Comparison of ENCODE assay signal across 9 mouse cellular contexts in the genomic region with DNA sequence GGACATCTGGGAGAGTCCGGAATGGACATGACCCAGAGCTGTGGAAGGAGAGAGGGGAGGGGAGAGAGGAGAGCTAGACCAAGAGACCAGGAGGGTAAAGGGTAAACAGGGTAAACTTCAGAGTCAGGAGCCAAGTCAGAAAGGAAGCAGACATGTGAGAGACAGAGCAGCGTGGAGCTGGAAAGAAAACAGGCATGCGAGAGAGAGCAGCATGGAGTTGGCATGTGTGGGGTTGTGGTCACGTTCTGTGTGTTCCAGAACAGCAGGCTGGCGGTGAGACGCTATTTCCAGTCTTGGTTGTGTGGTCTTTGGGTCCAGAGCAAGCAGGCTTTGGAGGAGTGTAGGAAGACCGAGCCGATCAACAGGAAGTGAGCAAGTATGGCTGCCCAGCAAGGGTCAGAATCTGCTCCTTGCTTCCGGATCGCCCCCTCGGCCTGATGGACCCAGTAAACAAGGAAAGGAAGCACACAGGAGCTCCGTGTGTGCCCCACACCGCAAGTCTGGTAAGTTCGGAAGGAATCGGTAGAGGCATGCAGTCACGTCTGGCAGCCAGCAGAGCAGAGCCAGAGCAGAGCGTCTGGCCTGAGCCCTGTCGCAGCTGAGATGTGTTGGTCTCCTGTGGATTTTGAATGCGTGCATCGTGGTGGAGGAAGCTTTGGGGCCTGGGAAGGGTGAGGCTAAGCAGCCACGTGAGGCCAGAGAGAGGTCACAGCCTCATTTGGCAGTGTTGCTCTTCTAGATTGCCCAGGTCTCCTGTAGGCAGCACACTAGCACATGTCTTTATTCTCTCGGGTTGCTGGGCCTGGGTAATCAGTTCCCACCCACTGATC. TPM values are rescaled to one million over a fixed set of nuclear protein-coding genes. Genes with fewer than 3 reads are reported as not detected.
A peak's percentile ranks its signal among the peaks of the same experiment; 100 is the strongest.
DNase-seq lines count a peak whose midpoint lies in the region; ATAC-seq and TF ChIP-seq lines count a peak whose summit lies in the region.
"Had no signal": no experiment of that assay in that cellular context is flagged by ENCODE, and none has a peak within 500 bp of the region (broad histone marks: within the 10 kb centered on the region; RNA-seq: fewer than 3 reads in every experiment).

No protein-coding gene starts in this region.

- DNase-seq in heart, adult 18-20 months, result peak; percentile 55 to 64
- DNase-seq in heart, adult 9 months (ENCODE audit: low spot score in 2 of 2), result no peak
- DNase-seq in heart, postnatal 0 days (ENCODE audit: low spot score), result peak; percentile 38
- DNase-seq in urinary bladder, postnatal 14 days (ENCODE audit: low spot score), result no peak
- DNase-seq in embryo, embryonic 10 days (ENCODE audit: low spot score), result no peak
- no peak for DNase-seq in left cerebral cortex, adult 18-20 months (ENCODE audit: low spot score in 2 of 2)

- ATAC-seq in heart, postnatal 0 days (ENCODE audit: insufficient read depth, low read depth), result no peak
- no peak for ATAC-seq in limb, embryonic 15.5 days (ENCODE audit: insufficient number of reproducible peaks, low FRiP score, low TSS enrichment, low read depth)

- no peak for TF ChIP-seq POLR2A in bone marrow, adult 2 months (IDR thresholded peaks at IDR 0.05; ENCODE audit: borderline replicate concordance, control insufficient read depth, low read depth, low read length)

- 68% methylated on average over 22 of the region's 22 CpGs for WGBS in bone marrow, adult 2 months
- 31% methylated on average over 22 of the region's 22 CpGs for WGBS in heart, postnatal 0 days
- 52% methylated on average over 22 of the region's 22 CpGs for WGBS in limb, embryonic 15.5 days

- H3K9me3 ChIP-seq in heart, postnatal 0 days (replicated peaks; ENCODE audit: control insufficient read depth, low read length), result no peaks in the 10 kb centered on the region
- no peaks in the 10 kb centered on the region for H3K9me3 ChIP-seq in limb, embryonic 15.5 days
- H3K9me3 ChIP-seq: forebrain, embryonic 12.5 days had no signal

- H3K27me3 ChIP-seq in heart, postnatal 0 days (ENCODE audit: control insufficient read depth, insufficient read depth, low read length), result no peaks in the 10 kb centered on the region
- no peaks in the 10 kb centered on the region for H3K27me3 ChIP-seq in limb, embryonic 15.5 days
- H3K27me3 ChIP-seq: forebrain, embryonic 12.5 days had no signal

- no peaks in the 10 kb centered on the region for H3K36me3 ChIP-seq in heart, postnatal 0 days (replicated peaks; ENCODE audit: control insufficient read depth, insufficient read depth, low read length)
- no peaks in the 10 kb centered on the region for H3K36me3 ChIP-seq in limb, embryonic 15.5 days
- H3K36me3 ChIP-seq: forebrain, embryonic 12.5 days had no signal

- TF ChIP-seq CTCF in bone marrow, adult 2 months (IDR thresholded peaks at IDR 0.05; ENCODE audit: control insufficient read depth, insufficient read depth, low read length), result no peak
- TF ChIP-seq CTCF in heart, postnatal 0 days (IDR thresholded peaks at IDR 0.05; ENCODE audit: low read depth), result no peak

- peak overlapping the region; percentile 11; the same call in 1 of the 2 replicates for H3K27ac ChIP-seq in bone marrow, adult 2 months (ENCODE audit: control insufficient read depth, insufficient read depth, low read depth, low read length, poor library complexity)
- peak overlapping the region; percentile 79 for H3K27ac ChIP-seq in heart, postnatal 0 days (ENCODE audit: low read depth)
- H3K27ac ChIP-seq in limb, embryonic 15.5 days, result peak overlapping the region; percentile 44; the same call in 1 of the 2 replicates
- H3K27ac ChIP-seq: forebrain, embryonic 12.5 days had no signal

- H3K4me2 ChIP-seq in heart, postnatal 0 days (ENCODE audit: low read depth, low read length), result peak overlapping the region; percentile 32
- no peak overlapping the region for H3K4me2 ChIP-seq in limb, embryonic 15.5 days
- H3K4me2 ChIP-seq: forebrain, embryonic 12.5 days had no signal

- H3K9ac ChIP-seq in heart, postnatal 0 days (replicated peaks; ENCODE audit: low read depth, low read length), result no peak overlapping the region; the same call in 1 of the 2 replicates
- H3K9ac ChIP-seq in limb, embryonic 15.5 days, result no peak overlapping the region
- H3K9ac ChIP-seq: forebrain, embryonic 12.5 days had no signal

- no peak overlapping the region for H3K4me3 ChIP-seq in bone marrow, adult 2 months (replicated peaks; ENCODE audit: control insufficient read depth, low read depth, low read length)
- H3K4me3 ChIP-seq in heart, postnatal 0 days (ENCODE audit: low read depth, low read length), result no peak overlapping the region
- no peak overlapping the region for H3K4me3 ChIP-seq in limb, embryonic 15.5 days
- H3K4me3 ChIP-seq: forebrain, embryonic 12.5 days had no signal

- no peak for TF ChIP-seq EP300 in heart, postnatal 0 days (IDR thresholded peaks at IDR 0.05; ENCODE audit: low read depth)

- H3K4me1 ChIP-seq in bone marrow, adult 2 months (ENCODE audit: control insufficient read depth, insufficient read depth, low read length), result peaks cover 1% of the 10 kb centered on the region; the same call in 1 of the 2 replicates
- peaks cover 8% of the 10 kb centered on the region for H3K4me1 ChIP-seq in heart, postnatal 0 days (ENCODE audit: control insufficient read depth, insufficient read depth)
- peaks cover 13% of the 10 kb centered on the region for H3K4me1 ChIP-seq in limb, embryonic 15.5 days

RNA-seq across cellular contexts. Expression of a gene that starts 4.5 kb away (rescaled TPM):
- total RNA-seq in heart, adult 18-20 months (2021), result 100 to 1,000 TPM; 750 to 751 TPM
- 120 and 208 TPM in 2 replicates for polyA plus RNA-seq in bone marrow, adult 2 months (2011; ENCODE audit: insufficient read depth, insufficient read length, low replicate concordance, missing spikeins)
- total RNA-seq in heart, postnatal 0 days (2014; rRNA removed; ENCODE audit: low replicate concordance), result 397 and 531 TPM in 2 replicates
- polyA plus RNA-seq in heart, postnatal 0 days (2015; fragmentation: Nextera tagmentation; extraction: Ambion mirVana), result 1,167 and 1,291 TPM in 2 replicates
- 261 and 281 TPM in 2 replicates for polyA plus RNA-seq in limb, embryonic 15.5 days (2015; fragmentation: Nextera tagmentation; extraction: Ambion mirVana)
- 100 to 1,000 TPM; 195 to 198 TPM for total RNA-seq in left cerebral cortex, adult 18-20 months (2021)

RNA-seq across cellular contexts. Expression of a gene that starts 19.9 kb away (rescaled TPM):
- total RNA-seq in heart, adult 18-20 months (2021), result 100 to 1,000 TPM; 185 to 222 TPM
- 121 and 216 TPM in 2 replicates for polyA plus RNA-seq in bone marrow, adult 2 months (2011; ENCODE audit: insufficient read depth, insufficient read length, low replicate concordance, missing spikeins)
- total RNA-seq in heart, postnatal 0 days (2014; rRNA removed; ENCODE audit: low replicate concordance), result 342 and 440 TPM in 2 replicates
- polyA plus RNA-seq in heart, postnatal 0 days (2015; fragmentation: Nextera tagmentation; extraction: Ambion mirVana), result 431 and 450 TPM in 2 replicates
- polyA plus RNA-seq in limb, embryonic 15.5 days (2015; fragmentation: Nextera tagmentation; extraction: Ambion mirVana), result 262 and 273 TPM in 2 replicates
- total RNA-seq in left cerebral cortex, adult 18-20 months (2021), result 100 to 1,000 TPM; 140 to 146 TPM

RNA-seq across cellular contexts. Expression of a gene that starts 19.9 kb away (rescaled TPM):
- under 1 TPM; 0.72 to 0.75 TPM for total RNA-seq in heart, adult 18-20 months (2021)
- 22.5 and 34.5 TPM in 2 replicates for polyA plus RNA-seq in bone marrow, adult 2 months (2011; ENCODE audit: insufficient read depth, insufficient read length, low replicate concordance, missing spikeins)
- total RNA-seq in heart, postnatal 0 days (2014; rRNA removed; ENCODE audit: low replicate concordance), result 1.4 and 2.5 TPM in 2 replicates
- polyA plus RNA-seq in heart, postnatal 0 days (2015; fragmentation: Nextera tagmentation; extraction: Ambion mirVana), result 3.6 and 3.9 TPM in 2 replicates
- polyA plus RNA-seq in limb, embryonic 15.5 days (2015; fragmentation: Nextera tagmentation; extraction: Ambion mirVana), result 22.9 and 25.0 TPM in 2 replicates
- under 1 TPM; 0.23 to 0.35 TPM for total RNA-seq in left cerebral cortex, adult 18-20 months (2021)

RNA-seq across cellular contexts. Expression of a gene that starts 19.9 kb away (rescaled TPM):
- 10 to 100 TPM; 25.4 to 32.2 TPM for total RNA-seq in heart, adult 18-20 months (2021)
- 35.6 and 49.3 TPM in 2 replicates for polyA plus RNA-seq in bone marrow, adult 2 months (2011; ENCODE audit: insufficient read depth, insufficient read length, low replicate concordance, missing spikeins)
- 45.2 and 74.0 TPM in 2 replicates for total RNA-seq in heart, postnatal 0 days (2014; rRNA removed; ENCODE audit: low replicate concordance)
- polyA plus RNA-seq in heart, postnatal 0 days (2015; fragmentation: Nextera tagmentation; extraction: Ambion mirVana), result 35.4 and 37.5 TPM in 2 replicates
- polyA plus RNA-seq in limb, embryonic 15.5 days (2015; fragmentation: Nextera tagmentation; extraction: Ambion mirVana), result 56.6 and 62.5 TPM in 2 replicates
- 10 to 100 TPM; 29.1 to 30.2 TPM for total RNA-seq in left cerebral cortex, adult 18-20 months (2021)

RNA-seq across cellular contexts. Expression of a gene that starts 21.4 kb away (rescaled TPM):
- total RNA-seq in heart, adult 18-20 months (2021), result 10 to 100 TPM; 25.8 to 30.1 TPM
- 5.2 and 7.2 TPM in 2 replicates for polyA plus RNA-seq in bone marrow, adult 2 months (2011; ENCODE audit: insufficient read depth, insufficient read length, low replicate concordance, missing spikeins)
- 14.8 and 16.8 TPM in 2 replicates for total RNA-seq in heart, postnatal 0 days (2014; rRNA removed; ENCODE audit: low replicate concordance)
- 10.1 and 10.6 TPM in 2 replicates for polyA plus RNA-seq in heart, postnatal 0 days (2015; fragmentation: Nextera tagmentation; extraction: Ambion mirVana)
- polyA plus RNA-seq in limb, embryonic 15.5 days (2015; fragmentation: Nextera tagmentation; extraction: Ambion mirVana), result 6.0 and 7.4 TPM in 2 replicates
- total RNA-seq in left cerebral cortex, adult 18-20 months (2021), result 10 to 100 TPM; 36.4 to 40.9 TPM

Comparison
In these comparisons a context has a peak if more than half of its experiments do, and no peak if none do; other contexts are left out.
1. DNase-seq: peak in heart, adult 18-20 months (2 of 2) and heart, postnatal 0 days (single experiment); none in heart, adult 9 months (0 of 2), urinary bladder, postnatal 14 days (single experiment), embryo, embryonic 10 days (single experiment) and left cerebral cortex, adult 18-20 months (0 of 2).
2. H3K27ac ChIP-seq: peak in every context shown above with its lines; median percentile 79 in heart, postnatal 0 days; 44 in limb, embryonic 15.5 days; 11 in bone marrow, adult 2 months.